Mouse (Mus musculus) kidney, embryonic 15.5 days (tissue): ENCODE measurements around the gene Tab1. TPM values are rescaled to one million over a fixed set of nuclear protein-coding genes. Genes with fewer than 3 reads are reported as not detected.

Source experiments
- ATAC-seq: fragments of 200-750 bp; cut with Nextera tagmentation; replicated peaks from 2 replicates; pipeline ENCODE4 v1.8.0; 2017; ENCODE audit warnings: moderate TSS enrichment; ENCODE audit not compliant: low FRiP score
- H3K27ac ChIP-seq: fragments of 300-500 bp; sonication (generic); 2 replicates; pipeline ENCODE4 v1.5.1; 2015; ENCODE audit warnings: mild to moderate bottlenecking, inconsistent platforms
- H3K27me3 ChIP-seq: fragments of 300-500 bp; sonication (generic); 2 replicates; pipeline ENCODE4 v1.6.1; 2015; ENCODE audit warnings: inconsistent platforms
- H3K36me3 ChIP-seq: fragments of 300-500 bp; sonication (generic); 2 replicates; pipeline ENCODE4 v1.6.1; 2015; ENCODE audit warnings: inconsistent platforms
- H3K4me1 ChIP-seq: fragments of 300-500 bp; sonication (generic); 2 replicates; pipeline ENCODE4 v1.6.1; 2015; ENCODE audit warnings: inconsistent platforms
- H3K4me2 ChIP-seq: fragments of 300-500 bp; sonication (generic); 2 replicates; pipeline ENCODE4 v1.6.1; 2015; ENCODE audit warnings: moderate library complexity, mild to moderate bottlenecking, inconsistent platforms
- H3K4me3 ChIP-seq: fragments of 300-500 bp; sonication (generic); replicated peaks from 2 replicates; pipeline ENCODE4 v1.5.1; 2015; ENCODE audit warnings: mild to moderate bottlenecking, inconsistent platforms
- H3K9ac ChIP-seq: fragments of 300-500 bp; sonication (generic); 2 replicates; pipeline ENCODE4 v1.6.1; 2015; ENCODE audit warnings: mild to moderate bottlenecking, inconsistent platforms
- H3K9me3 ChIP-seq: fragments of 300-500 bp; sonication (generic); replicated peaks from 2 replicates; pipeline ENCODE4 v1.6.1; 2016; ENCODE audit warnings: inconsistent platforms
- WGBS: fragments of 180-500 bp; shearing (Covaris S2); methylation state at CpG from one replicate; pipeline ENCODE4 v1.1.7; 2015; ENCODE audit warnings: mixed read lengths; 5-methylcytosine and 5-hydroxymethylcytosine counted together
- polyA plus RNA-seq: library from polyadenylated mRNA; unstranded; fragments of >200 nt; fragmentation: Nextera tagmentation; extraction: Ambion mirVana; gene quantifications from 2 replicates; pipeline ENCODE4 v1.2.1, GENCODE M21; 2015

Tab1 gene
- polyA plus RNA-seq, 1 experiment from 2014 or later = 39.1 TPM

- Histone ChIP-seq H3K4me2 (peak overlapping the region; percentile 39), H3K27ac (no peak overlapping the region), H3K4me1 (peaks cover 49% of the 10 kb centered on the region), H3K27me3 (peaks cover 14% of the 10 kb centered on the region), H3K4me3 (0 out of 2 replicates have a peak overlapping the region, but pooled peaks have one; percentile 8), H3K9me3 (no peaks in the 10 kb centered on the region), H3K9ac (no peak overlapping the region), H3K36me3 (no peaks in the 10 kb centered on the region)
- WGBS = 20% methylated on average over 6 of the region's 6 CpGs
- no peak for ATAC-seq
These were observed 38.9 kb downstream of the Tab1 start for GRCm38 (mm10) chr15:80171791-80172190.

- Histone ChIP-seq H3K4me3 (peak within 1 kb of the TSS; percentile 83), H3K4me1 (peaks cover 49% of the 10 kb centered on the region), H3K9ac (peak within 1 kb of the TSS; percentile 86), H3K4me2 (peak within 1 kb of the TSS; percentile 97), H3K27ac (peak within 1 kb of the TSS; percentile 81), H3K27me3 (peaks cover 14% of the 10 kb centered on the region), H3K9me3 (no peaks in the 10 kb centered on the region), H3K36me3 (no peaks in the 10 kb centered on the region)
- 5% methylated on average over 37 of the region's 85 CpGs for WGBS
- peak; percentile 75 for ATAC-seq
These were observed 40.3 kb downstream of the Tab1 start, which contains the start of gene Mgat3 for GRCm38 (mm10) chr15:80173001-80173771. Mgat3 (plus strand) TSS chr15:80173721.

GRCm38 (mm10) chr15:80173781-80174597 lies 41.1 kb downstream of the Tab1 start:
- peak overlapping the region; percentile 86 for H3K9ac ChIP-seq
- H3K27ac ChIP-seq = peak overlapping the region; percentile 81
- no peaks in the 10 kb centered on the region for H3K36me3 ChIP-seq
- WGBS = 1% methylated on average over 40 of the region's 60 CpGs
- peak overlapping the region; percentile 97 for H3K4me2 ChIP-seq
- peaks cover 49% of the 10 kb centered on the region for H3K4me1 ChIP-seq
- peak overlapping the region; percentile 83 for H3K4me3 ChIP-seq
- no peaks in the 10 kb centered on the region for H3K9me3 ChIP-seq
- peaks cover 14% of the 10 kb centered on the region for H3K27me3 ChIP-seq
- peak; percentile 41 for ATAC-seq

GRCm38 (mm10) chr15:80174598-80174875 lies 41.6 kb downstream of the Tab1 start:
- Histone ChIP-seq H3K9ac (peak overlapping the region; percentile 86), H3K4me3 (peak overlapping the region; percentile 83), H3K27ac (peak overlapping the region; percentile 30; the same call in 1 of the 2 replicates), H3K9me3 (no peaks in the 10 kb centered on the region), H3K4me2 (peak overlapping the region; percentile 97), H3K4me1 (peaks cover 49% of the 10 kb centered on the region), H3K27me3 (peaks cover 14% of the 10 kb centered on the region), H3K36me3 (no peaks in the 10 kb centered on the region)
- no peak for ATAC-seq
- WGBS = 4% methylated on average over 5 of the region's 5 CpGs

GRCm38 (mm10) chr15:80175316-80175715 lies 42.4 kb downstream of the Tab1 start:
- Histone ChIP-seq H3K9ac (no peak overlapping the region), H3K27me3 (peaks cover 14% of the 10 kb centered on the region), H3K4me3 (peak overlapping the region; percentile 83), H3K9me3 (no peaks in the 10 kb centered on the region), H3K27ac (no peak overlapping the region), H3K36me3 (no peaks in the 10 kb centered on the region), H3K4me2 (peak overlapping the region; percentile 97), H3K4me1 (peaks cover 46% of the 10 kb centered on the region)
- ATAC-seq = no peak
- 66% methylated on average over 9 of the region's 9 CpGs for WGBS

GRCm38 (mm10) chr15:80175756-80176155 lies 42.8 kb downstream of the Tab1 start:
- no peak for ATAC-seq
- H3K4me3 ChIP-seq = no peak overlapping the region
- no peak overlapping the region for H3K9ac ChIP-seq
- no peaks in the 10 kb centered on the region for H3K36me3 ChIP-seq
- H3K27ac ChIP-seq = no peak overlapping the region
- no peak overlapping the region for H3K4me2 ChIP-seq
- H3K27me3 ChIP-seq = peaks cover 14% of the 10 kb centered on the region
- peaks cover 43% of the 10 kb centered on the region for H3K4me1 ChIP-seq
- H3K9me3 ChIP-seq = no peaks in the 10 kb centered on the region
- WGBS = 82% methylated on average over 5 of the region's 6 CpGs

GRCm38 (mm10) chr15:80181561-80181960 lies 48.6 kb downstream of the Tab1 start:
- H3K9ac ChIP-seq = no peak overlapping the region
- no peak overlapping the region for H3K4me2 ChIP-seq
- no peak overlapping the region for H3K4me3 ChIP-seq
- no peak overlapping the region for H3K27ac ChIP-seq
- no peaks in the 10 kb centered on the region for H3K27me3 ChIP-seq
- ATAC-seq = no peak
- no peaks in the 10 kb centered on the region for H3K36me3 ChIP-seq
- H3K4me1 ChIP-seq = no peaks in the 10 kb centered on the region
- H3K9me3 ChIP-seq = no peaks in the 10 kb centered on the region
- 91% methylated on average over 7 of the region's 7 CpGs for WGBS

DNA sequence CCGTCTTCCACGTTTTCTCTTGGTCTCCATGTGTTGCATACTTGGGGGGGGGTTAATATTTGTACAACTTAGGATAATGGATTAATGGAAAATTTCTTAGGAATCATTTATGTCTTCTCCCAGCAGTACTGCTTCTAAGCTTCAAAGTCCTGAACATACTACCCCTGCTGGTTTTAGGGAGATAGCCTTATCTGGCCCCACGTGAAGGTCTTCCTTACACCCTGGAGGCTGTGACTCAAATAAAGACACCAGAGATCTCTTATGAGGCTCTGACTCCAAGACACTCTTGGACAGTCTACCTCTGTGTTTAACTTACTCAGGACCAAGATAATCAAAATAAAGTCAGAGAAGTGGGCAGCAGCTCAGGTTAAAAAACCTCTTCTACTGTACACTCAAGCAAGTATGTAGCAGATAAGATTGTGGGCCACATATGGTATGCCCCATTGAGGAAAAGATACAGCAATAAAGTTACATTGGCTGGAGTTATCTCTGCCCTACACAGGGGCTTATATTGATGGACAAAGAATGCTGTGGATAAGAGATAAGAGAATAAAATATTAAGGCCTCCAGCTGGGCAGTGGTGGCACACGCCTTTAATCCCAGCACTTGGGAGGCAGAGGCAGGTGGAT lies 49.3 kb downstream of the Tab1 start:
- 92% methylated on average over 4 of the region's 4 CpGs for whole genome bisulfite sequencing
- H3K36me3 ChIP-seq = no peaks in the 10 kb centered on the region
- no peak overlapping the region for H3K4me3 ChIP-seq
- H3K9ac ChIP-seq = no peak overlapping the region
- H3K4me2 ChIP-seq = no peak overlapping the region
- H3K4me1 ChIP-seq = no peaks in the 10 kb centered on the region
- H3K27ac ChIP-seq = no peak overlapping the region
- no peaks in the 10 kb centered on the region for H3K27me3 ChIP-seq
- no peak for ATAC-seq
- no peaks in the 10 kb centered on the region for H3K9me3 ChIP-seq

DNA sequence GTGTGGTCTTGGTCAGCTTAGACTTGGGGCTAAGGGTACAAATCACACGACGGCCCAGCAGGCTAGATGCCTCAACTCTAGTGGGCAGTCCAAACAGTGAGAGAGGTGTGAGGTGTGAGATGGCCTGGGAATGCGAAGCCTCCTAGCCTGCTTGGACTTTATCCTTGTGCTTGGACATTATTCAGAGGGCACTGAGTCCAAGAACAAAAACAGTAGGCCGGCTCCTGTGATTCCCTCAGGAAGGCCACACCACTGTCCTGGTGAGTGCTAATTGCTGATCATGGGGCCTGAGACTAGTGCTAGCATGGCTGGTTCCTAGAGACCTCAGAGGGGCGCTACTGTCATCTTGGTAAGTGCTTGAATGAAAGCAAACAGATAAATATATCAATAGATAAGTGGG lies 56.0 kb downstream of the Tab1 start:
- no peak overlapping the region for H3K9ac ChIP-seq
- peaks cover 34% of the 10 kb centered on the region for H3K4me1 ChIP-seq
- no peak overlapping the region for H3K4me3 ChIP-seq
- no peaks in the 10 kb centered on the region for H3K27me3 ChIP-seq
- H3K9me3 ChIP-seq = no peaks in the 10 kb centered on the region
- 0 out of 2 replicates have a peak overlapping the region, but pooled peaks have one; percentile 2 for H3K4me2 ChIP-seq
- 0 out of 2 replicates have a peak overlapping the region, but pooled peaks have one; percentile 46 for H3K27ac ChIP-seq
- no peak for ATAC-seq
- WGBS = 77% methylated on average over 5 of the region's 5 CpGs
- no peaks in the 10 kb centered on the region for H3K36me3 ChIP-seq

DNA sequence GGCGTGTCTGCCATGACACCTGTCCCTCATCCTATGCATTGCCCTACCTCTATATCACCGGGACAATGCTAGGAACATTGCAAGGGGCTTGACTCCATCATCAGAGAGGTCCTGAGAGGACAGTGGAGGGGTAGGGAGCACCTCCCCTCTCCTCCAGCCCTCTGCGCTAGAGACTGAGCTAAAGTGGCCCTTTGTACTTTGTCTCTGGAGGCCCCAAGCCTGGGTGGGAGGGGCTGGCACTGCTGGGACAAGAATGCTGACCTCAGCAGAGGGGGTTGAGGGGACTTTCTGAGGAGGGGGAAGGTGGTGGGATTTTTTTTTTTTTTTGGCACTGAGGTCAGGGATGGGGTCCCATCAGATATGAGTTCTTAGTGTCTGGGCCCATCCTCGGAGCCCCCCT lies 57.1 kb downstream of the Tab1 start:
- no peaks in the 10 kb centered on the region for H3K36me3 ChIP-seq
- H3K27ac ChIP-seq = peak overlapping the region; percentile 46; the same call in 1 of the 2 replicates
- 83% methylated on average over 4 of the region's 4 CpGs for WGBS
- H3K9ac ChIP-seq = no peak overlapping the region
- H3K27me3 ChIP-seq = no peaks in the 10 kb centered on the region
- no peaks in the 10 kb centered on the region for H3K9me3 ChIP-seq
- H3K4me2 ChIP-seq = no peak overlapping the region
- 0 out of 2 replicates have a peak, but pooled peaks have one; percentile 30 for ATAC-seq
- H3K4me3 ChIP-seq = no peak overlapping the region
- peaks cover 34% of the 10 kb centered on the region for H3K4me1 ChIP-seq

- Histone ChIP-seq H3K4me1 (peaks cover 34% of the 10 kb centered on the region), H3K4me3 (no peak overlapping the region), H3K4me2 (no peak overlapping the region), H3K27ac (peak overlapping the region; percentile 48), H3K9ac (no peak overlapping the region), H3K9me3 (no peaks in the 10 kb centered on the region), H3K36me3 (no peaks in the 10 kb centered on the region), H3K27me3 (no peaks in the 10 kb centered on the region)
- ATAC-seq = peak; percentile 71
- 50% methylated on average over 8 of the region's 8 CpGs for WGBS
These were observed 58.8 kb downstream of the Tab1 start for GRCm38 (mm10) chr15:80191585-80192245.
